In genomic region chr11:119081148-119081838, GRCm38 (mm10) we compare ENCODE assay signal across 8 mouse cellular contexts. TPM values are rescaled to one million over a fixed set of nuclear protein-coding genes. Genes with fewer than 3 reads are reported as not detected.
DNase-seq lines count a peak whose midpoint lies in the region; ATAC-seq and TF ChIP-seq lines count a peak whose summit lies in the region.
"Had no signal": no experiment of that assay in that cellular context is flagged by ENCODE, and none has a peak within 500 bp of the region (broad histone marks: within the 10 kb centered on the region; RNA-seq: fewer than 3 reads in every experiment).

No protein-coding gene starts in this region.

- H3K36me3 ChIP-seq in thymus, adult 2 months (ENCODE audit: control insufficient read depth, insufficient read depth, low read length): peaks cover 24% of the 10 kb centered on the region
- peaks cover 37% of the 10 kb centered on the region for H3K36me3 ChIP-seq in embryonic facial prominence, embryonic 14.5 days (ENCODE audit: control insufficient read depth, insufficient read depth, low read length)
- peaks cover 20% of the 10 kb centered on the region for H3K36me3 ChIP-seq in limb, embryonic 10.5 days

- no peak overlapping the region for H3K27ac ChIP-seq in thymus, adult 2 months (ENCODE audit: control insufficient read depth, insufficient read depth, low read length)
- no peak overlapping the region for H3K27ac ChIP-seq in embryonic facial prominence, embryonic 14.5 days (replicated peaks; ENCODE audit: low read depth, low read length)
- peak overlapping the region; percentile 44; the same call in 1 of the 2 replicates for H3K27ac ChIP-seq in limb, embryonic 10.5 days
- H3K27ac ChIP-seq: liver, embryonic 13.5 days had no signal

- H3K4me2 ChIP-seq in embryonic facial prominence, embryonic 14.5 days (ENCODE audit: low read depth, low read length): peak overlapping the region; percentile 2; the same call in 1 of the 2 replicates
- H3K4me2 ChIP-seq: liver, embryonic 13.5 days had no signal

- no peak for TF ChIP-seq POLR2A in thymus, adult 2 months (IDR thresholded peaks at IDR 0.05; ENCODE audit: control insufficient read depth, extremely low read depth, insufficient read depth, low read length, poor library complexity)

- 96% methylated on average over 47 of the region's 47 CpGs for WGBS in thymus, adult 2 months
- WGBS in embryonic facial prominence, embryonic 14.5 days: 46% methylated on average over 32 of the region's 47 CpGs
- 4% methylated on average over 47 of the region's 47 CpGs for WGBS in limb, embryonic 10.5 days

- peaks cover 44% of the 10 kb centered on the region for H3K4me1 ChIP-seq in thymus, adult 2 months (replicated peaks; ENCODE audit: control insufficient read depth, insufficient read depth, low read length)
- H3K4me1 ChIP-seq in embryonic facial prominence, embryonic 14.5 days (ENCODE audit: control insufficient read depth, insufficient read depth, low read length): peaks cover 40% of the 10 kb centered on the region
- peaks cover 73% of the 10 kb centered on the region for H3K4me1 ChIP-seq in limb, embryonic 10.5 days

- TF ChIP-seq CTCF in thymus, adult 2 months (IDR thresholded peaks at IDR 0.05; ENCODE audit: borderline replicate concordance, control insufficient read depth, extremely low read depth, insufficient read depth, low read length, poor library complexity): no peak

- H3K9ac ChIP-seq in embryonic facial prominence, embryonic 14.5 days (ENCODE audit: low read depth, low read length): peak overlapping the region; percentile 34; the same call in 1 of the 2 replicates
- H3K9ac ChIP-seq: liver, embryonic 13.5 days had no signal

- H3K27me3 ChIP-seq in thymus, adult 2 months (ENCODE audit: control insufficient read depth, insufficient read depth, low read length): no peaks in the 10 kb centered on the region
- peaks cover 24% of the 10 kb centered on the region for H3K27me3 ChIP-seq in embryonic facial prominence, embryonic 14.5 days (replicated peaks; ENCODE audit: control insufficient read depth, insufficient read depth, low read length)
- peaks cover 83% of the 10 kb centered on the region for H3K27me3 ChIP-seq in limb, embryonic 10.5 days (ENCODE audit: low read depth, poor library complexity, severe bottlenecking)

- no peaks in the 10 kb centered on the region for H3K9me3 ChIP-seq in embryonic facial prominence, embryonic 14.5 days (ENCODE audit: control insufficient read depth, low read length)
- no peaks in the 10 kb centered on the region for H3K9me3 ChIP-seq in limb, embryonic 10.5 days (replicated peaks)
- H3K9me3 ChIP-seq: liver, embryonic 13.5 days had no signal

- no peak for ATAC-seq in embryonic facial prominence, embryonic 14.5 days (ENCODE audit: low read depth)

- DNase-seq in thymus, postnatal 4 days: peak; percentile 25
- no peak for DNase-seq in thymus, adult 2 months
- DNase-seq in embryonic facial prominence, embryonic 14.5 days (ENCODE audit: low spot score): no peak
- DNase-seq in limb, embryonic 10.5 days (ENCODE audit: low spot score): peak; percentile 76
- no peak for DNase-seq in B cell, adult 2 months
- no peak for DNase-seq in thymus, adult 18-20 months
- DNase-seq in right cerebral cortex, postnatal 14 days: no peak
- DNase-seq: liver, embryonic 13.5 days had no signal

- H3K4me3 ChIP-seq in thymus, adult 2 months (ENCODE audit: control insufficient read depth, insufficient read depth, low read length): no peak overlapping the region
- peak overlapping the region; percentile 11; the same call in 1 of the 2 replicates for H3K4me3 ChIP-seq in embryonic facial prominence, embryonic 14.5 days (ENCODE audit: low read depth, low read length)
- peak overlapping the region; percentile 13 for H3K4me3 ChIP-seq in limb, embryonic 10.5 days
- H3K4me3 ChIP-seq: liver, embryonic 13.5 days had no signal

RNA-seq across cellular contexts. Expression of gene Cbx4, which starts 4.7 kb away (rescaled TPM):
- 54.7 and 56.8 TPM in 2 replicates for polyA plus RNA-seq in thymus, adult 2 months (2012; rRNA removed)
- polyA plus RNA-seq in embryonic facial prominence, embryonic 14.5 days (2014; fragmentation: Nextera tagmentation; extraction: Ambion mirVana): 11.0 and 13.5 TPM in 2 replicates
- polyA plus RNA-seq in limb, embryonic 10.5 days (2016; fragmentation: Nextera tagmentation; extraction: Ambion mirVana): 4.3 and 7.1 TPM in 2 replicates

RNA-seq across cellular contexts. Expression of gene Cbx8, which starts 40.5 kb away (rescaled TPM):
- polyA plus RNA-seq in thymus, adult 2 months (2012; rRNA removed): 8.1 and 8.2 TPM in 2 replicates
- 9.6 and 10.1 TPM in 2 replicates for polyA plus RNA-seq in embryonic facial prominence, embryonic 14.5 days (2014; fragmentation: Nextera tagmentation; extraction: Ambion mirVana)
- polyA plus RNA-seq in limb, embryonic 10.5 days (2016; fragmentation: Nextera tagmentation; extraction: Ambion mirVana): 12.2 and 15.1 TPM in 2 replicates

RNA-seq across cellular contexts. Expression of gene Cbx2, which starts 58.5 kb away (rescaled TPM):
- polyA plus RNA-seq in thymus, adult 2 months (2012; rRNA removed): 20.6 and 22.5 TPM in 2 replicates
- 23.9 and 28.3 TPM in 2 replicates for polyA plus RNA-seq in embryonic facial prominence, embryonic 14.5 days (2014; fragmentation: Nextera tagmentation; extraction: Ambion mirVana)
- 151 and 170 TPM in 2 replicates for polyA plus RNA-seq in limb, embryonic 10.5 days (2016; fragmentation: Nextera tagmentation; extraction: Ambion mirVana)

Comparison
In these comparisons a context has a peak if more than half of its experiments do, and no peak if none do; other contexts are left out.
1. DNase-seq: peak in thymus, postnatal 4 days (single experiment) and limb, embryonic 10.5 days (single experiment); none in thymus, adult 2 months (single experiment), embryonic facial prominence, embryonic 14.5 days (single experiment), B cell, adult 2 months (0 of 2), thymus, adult 18-20 months (0 of 2) and right cerebral cortex, postnatal 14 days (single experiment).